Mouse (Mus musculus): ENCODE data around the gene Ugt1a9.

- TF ChIP-seq CTCF (IDR thresholded peaks at IDR 0.05; ENCODE audit: extremely low read depth, insufficient read depth, low read length) (no peak), POLR2A (IDR thresholded peaks at IDR 0.05; ENCODE audit: extremely low read depth, insufficient read depth, low read length) (no peak)
Observed at GRCm38 (mm10) chr1:88215466-88216380, 145.1 kb downstream of the Ugt1a9 start.

All from cortical plate, adult 2 months (tissue).